Mouse (Mus musculus) erythroblast, embryonic 14.5 days (primary cell): ENCODE results near the gene Ccnl2. TPM values are rescaled to one million over a fixed set of nuclear protein-coding genes. Genes with fewer than 3 reads are reported as not detected.

Experiments used
- H3K27me3 ChIP-seq: 2 replicates; pipeline ENCODE4 v1.6.1; 2012; ENCODE audit warnings: inconsistent platforms; ENCODE audit not compliant: control insufficient read depth
- H3K36me3 ChIP-seq: 2 replicates; pipeline ENCODE4 v1.6.1; 2012; ENCODE audit warnings: mild to moderate bottlenecking, inconsistent platforms; ENCODE audit not compliant: control insufficient read depth
- H3K4me1 ChIP-seq: 2 replicates; pipeline ENCODE4 v1.6.1; 2012; ENCODE audit warnings: inconsistent platforms; ENCODE audit not compliant: control insufficient read depth
- H3K4me3 ChIP-seq: replicated peaks from 2 replicates; pipeline ENCODE3; 2012; ENCODE audit warnings: moderate library complexity, mild to moderate bottlenecking, inconsistent platforms
- H3K9me3 ChIP-seq: 2 replicates; pipeline ENCODE4 v1.6.1; 2012; ENCODE audit warnings: low read length, inconsistent platforms, mixed read lengths; ENCODE audit not compliant: control insufficient read depth
- GATA1 ChIP-seq: IDR thresholded peaks from 2 replicates; pipeline ENCODE4 v1.6.1; 2012; ENCODE audit warnings: low read length, inconsistent platforms, mixed read lengths
- TAL1 ChIP-seq: IDR thresholded peaks from 3 replicates; pipeline ENCODE4 v1.6.1; 2012; ENCODE audit warnings: low read length, inconsistent platforms, mixed read lengths
- polyA plus RNA-seq: library from polyadenylated mRNA; stranded (reverse); fragments of >175 nt; gene quantifications from 2 replicates; pipeline ENCODE4 v1.2.3, GENCODE M21; 2012

The Ccnl2 gene
- polyA plus RNA-seq, 1 experiment = 4.8 TPM

GRCm38 (mm10) chr4:155868614-155869298, 56.5 kb downstream of the Ccnl2 start:
- Histone ChIP-seq H3K36me3 (peaks cover 60% of the 10 kb centered on the region), H3K4me3 (peak overlapping the region; percentile 87), H3K27me3 (no peaks in the 10 kb centered on the region), H3K4me1 (peaks cover 44% of the 10 kb centered on the region), H3K9me3 (no peaks in the 10 kb centered on the region)
- TF ChIP-seq GATA1 = no peak
- no peak for TF ChIP-seq TAL1

- Histone ChIP-seq H3K27me3 (no peaks in the 10 kb centered on the region), H3K4me1 (peaks cover 44% of the 10 kb centered on the region), H3K4me3 (peak within 1 kb of the TSS; percentile 87), H3K9me3 (no peaks in the 10 kb centered on the region), H3K36me3 (peaks cover 66% of the 10 kb centered on the region)
- TF ChIP-seq GATA1 (no peak), TAL1 (no peak)
Measured at GRCm38 (mm10) chr4:155869317-155870033, 57.2 kb downstream of the Ccnl2 start, which contains the start of the genes Cptp and Ints11. Gene Cptp (minus strand): TSS chr4:155869440. Gene Ints11 (plus strand): TSS chr4:155869546.

DNA sequence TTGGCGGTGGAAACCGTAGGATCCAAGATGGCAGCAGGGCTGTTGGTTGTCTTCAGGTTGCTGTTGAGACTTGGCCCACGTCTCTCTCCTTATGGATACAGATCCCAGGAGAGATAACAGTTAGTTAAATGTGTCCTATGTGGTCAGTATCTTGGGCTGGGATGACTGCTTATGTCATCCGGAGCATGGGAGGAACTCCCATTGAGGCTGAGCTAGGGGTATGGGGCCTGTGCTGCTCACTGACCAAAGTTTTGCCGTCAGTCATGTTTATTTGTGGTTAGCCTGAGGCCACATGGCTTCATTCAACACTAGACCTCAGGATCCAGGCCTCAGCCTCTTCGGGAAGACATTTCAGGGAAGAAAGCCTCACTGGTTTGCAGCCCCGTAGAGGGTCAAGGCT, 59.1 kb downstream of the Ccnl2 start:
- H3K36me3 ChIP-seq = peaks cover 60% of the 10 kb centered on the region
- TF ChIP-seq TAL1 (no peak), GATA1 (no peak; the same call in 1 of the 2 replicates)
- H3K27me3 ChIP-seq = no peaks in the 10 kb centered on the region
- H3K9me3 ChIP-seq = no peaks in the 10 kb centered on the region
- H3K4me3 ChIP-seq = peak overlapping the region; percentile 87
- H3K4me1 ChIP-seq = peaks cover 42% of the 10 kb centered on the region

Other genes with a start within 250 kb of the Ccnl2 start
- gene Slc35e2, start 211.1 kb upstream of the Ccnl2 start, polyA plus RNA-seq = 0.09 and 0.12 TPM in 2 replicates
- 5.0 and 6.4 TPM in 2 replicates for gene Cdk11b, start 187.6 kb upstream of the Ccnl2 start, polyA plus RNA-seq
- not detected in 2 replicates for gene Gm10563, start 167.1 kb upstream of the Ccnl2 start, polyA plus RNA-seq
- gene Mmp23, start 159.1 kb upstream of the Ccnl2 start, polyA plus RNA-seq = not detected in 2 replicates
- 0.69 and 0.71 TPM in 2 replicates for gene Mib2, start 143.3 kb upstream of the Ccnl2 start, polyA plus RNA-seq
- 0.02 TPM in 1 of 2 replicates, not detected in the other for gene Fndc10, start 118.1 kb upstream of the Ccnl2 start, polyA plus RNA-seq
- 0.83 and 1.1 TPM in 2 replicates for gene Ssu72, start 107.7 kb upstream of the Ccnl2 start, polyA plus RNA-seq
- 0.01 and 0.06 TPM in 2 replicates for gene Tmem240, start 77.7 kb upstream of the Ccnl2 start, polyA plus RNA-seq
- gene Atad3a, start 51.4 kb upstream of the Ccnl2 start, polyA plus RNA-seq = 1.0 and 1.1 TPM in 2 replicates
- gene Vwa1, start 37.8 kb upstream of the Ccnl2 start, polyA plus RNA-seq = 0.01 TPM in 1 of 2 replicates, not detected in the other
- not detected in 2 replicates for gene Tmem88b, start 26.6 kb upstream of the Ccnl2 start, polyA plus RNA-seq
- 0.10 TPM in 1 of 2 replicates, not detected in the other for gene Ankrd65, start 22.1 kb upstream of the Ccnl2 start, polyA plus RNA-seq
- 1.9 and 2.3 TPM in 2 replicates for gene Mrpl20, start 9.6 kb upstream of the Ccnl2 start, polyA plus RNA-seq
- 28.2 and 40.5 TPM in 2 replicates for gene Aurkaip1, start 18.8 kb downstream of the Ccnl2 start, polyA plus RNA-seq
- 0.11 TPM in 1 of 2 replicates, not detected in the other for gene Mxra8, start 27.2 kb downstream of the Ccnl2 start, polyA plus RNA-seq
- 8.1 and 8.2 TPM in 2 replicates for gene Dvl1, start 34.9 kb downstream of the Ccnl2 start, polyA plus RNA-seq
- not detected in 2 replicates for gene Tas1r3, start 50.9 kb downstream of the Ccnl2 start, polyA plus RNA-seq
- gene Cptp, start 57.0 kb downstream of the Ccnl2 start, polyA plus RNA-seq = 0.17 and 0.55 TPM in 2 replicates
- 0.94 and 1.8 TPM in 2 replicates for gene Ints11, start 57.1 kb downstream of the Ccnl2 start, polyA plus RNA-seq
- gene Pusl1, start 79.3 kb downstream of the Ccnl2 start, polyA plus RNA-seq = 2.1 and 3.5 TPM in 2 replicates
- 3.8 and 4.1 TPM in 2 replicates for gene Acap3, start 79.3 kb downstream of the Ccnl2 start, polyA plus RNA-seq
- gene Ube2j2, start 131.3 kb downstream of the Ccnl2 start, polyA plus RNA-seq = 12.5 and 13.5 TPM in 2 replicates
- 7.7 and 11.5 TPM in 2 replicates for gene C1qtnf12, start 149.8 kb downstream of the Ccnl2 start, polyA plus RNA-seq
- gene B3galt6, start 180.2 kb downstream of the Ccnl2 start, polyA plus RNA-seq = 0.11 and 0.22 TPM in 2 replicates
- gene Sdf4, start 180.4 kb downstream of the Ccnl2 start, polyA plus RNA-seq = 3.2 and 4.3 TPM in 2 replicates
- 0.11 and 0.24 TPM in 2 replicates for gene Tnfrsf4, start 201.4 kb downstream of the Ccnl2 start, polyA plus RNA-seq
- not detected in 2 replicates for gene Tnfrsf18, start 213.7 kb downstream of the Ccnl2 start, polyA plus RNA-seq
- gene Ttll10, start 246.9 kb downstream of the Ccnl2 start, polyA plus RNA-seq = not detected in 2 replicates